Mouse (Mus musculus): Measurements from ENCODE around the gene Lum. TPM values are rescaled to one million over a fixed set of nuclear protein-coding genes. Genes with fewer than 3 reads are reported as not detected.

Gene Lum
- not detected in 2 replicates for total RNA-seq (2017)

GRCm38 (mm10) chr10:97564957-97565856 lies at the start of gene Lum:
Gene Lum (plus strand): TSS chr10:97565128.
- ATAC-seq (ENCODE audit: extremely low read depth, insufficient number of reproducible peaks, low FRiP score, poor library complexity, severe bottlenecking): no peak

GRCm38 (mm10) chr10:97523366-97523765 lies 41.6 kb upstream of the Lum start:
- no peak for ATAC-seq (ENCODE audit: extremely low read depth, insufficient number of reproducible peaks, low FRiP score, poor library complexity, severe bottlenecking)

DNA sequence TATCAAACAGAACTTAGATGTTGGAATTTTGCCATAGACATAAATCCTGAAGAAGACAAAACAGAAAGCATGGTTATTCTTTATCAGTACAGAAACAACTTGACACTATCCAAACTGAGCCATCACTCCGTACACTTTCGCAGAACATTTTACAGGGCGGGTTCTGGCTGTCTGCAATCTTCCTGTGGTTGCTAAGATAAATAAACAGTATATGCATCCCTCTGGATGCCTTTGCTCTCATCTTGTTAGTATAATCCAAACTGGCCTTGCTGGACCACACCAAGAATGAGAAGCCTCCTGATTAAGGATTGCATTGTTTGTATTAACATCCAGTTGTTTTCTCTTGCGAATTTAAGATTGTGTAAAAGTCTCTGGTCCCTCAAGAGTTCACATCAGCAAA lies 29.2 kb upstream of the Lum start:
- ATAC-seq (ENCODE audit: extremely low read depth, insufficient number of reproducible peaks, low FRiP score, poor library complexity, severe bottlenecking): no peak

DNA sequence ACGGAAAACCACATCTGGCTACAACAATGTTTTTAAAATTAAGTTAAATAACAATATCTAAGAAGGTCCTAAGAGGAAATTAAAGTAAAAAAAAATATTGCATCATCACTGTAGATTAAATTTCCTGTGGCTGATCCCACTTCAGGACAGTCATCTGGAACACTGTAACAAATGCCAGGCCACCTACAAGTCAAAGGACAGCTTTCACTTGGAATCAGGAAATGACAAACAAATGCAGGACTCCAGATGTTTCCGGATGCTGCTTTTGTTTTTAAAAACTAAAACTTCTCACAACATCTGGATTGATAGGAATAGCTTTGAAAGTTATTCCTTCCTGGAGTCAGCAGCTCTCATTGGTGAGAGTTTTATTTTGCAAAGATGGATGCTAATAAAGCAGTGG lies 28.0 kb upstream of the Lum start:
- ATAC-seq (ENCODE audit: extremely low read depth, insufficient number of reproducible peaks, low FRiP score, poor library complexity, severe bottlenecking): no peak

DNA sequence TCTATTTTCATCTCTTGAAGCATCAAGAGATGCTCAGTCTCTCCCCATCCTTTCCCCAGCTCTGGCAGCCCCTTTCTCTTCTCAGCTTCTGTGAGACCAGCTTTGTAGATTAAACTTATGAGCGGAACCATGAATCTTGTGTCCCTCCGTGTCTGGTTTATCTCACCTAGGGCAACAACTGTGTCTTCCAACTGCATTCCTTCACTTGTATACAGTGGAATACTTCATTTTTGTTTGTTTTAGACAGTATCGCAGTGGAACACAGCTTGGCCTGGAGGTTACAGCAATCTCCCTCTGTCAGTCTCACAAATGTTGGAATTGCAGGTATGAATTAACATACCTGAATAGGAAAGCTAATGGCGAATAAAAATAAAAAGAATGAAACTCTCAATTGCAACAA lies 26.7 kb upstream of the Lum start:
- ATAC-seq (ENCODE audit: extremely low read depth, insufficient number of reproducible peaks, low FRiP score, poor library complexity, severe bottlenecking): no peak

DNA sequence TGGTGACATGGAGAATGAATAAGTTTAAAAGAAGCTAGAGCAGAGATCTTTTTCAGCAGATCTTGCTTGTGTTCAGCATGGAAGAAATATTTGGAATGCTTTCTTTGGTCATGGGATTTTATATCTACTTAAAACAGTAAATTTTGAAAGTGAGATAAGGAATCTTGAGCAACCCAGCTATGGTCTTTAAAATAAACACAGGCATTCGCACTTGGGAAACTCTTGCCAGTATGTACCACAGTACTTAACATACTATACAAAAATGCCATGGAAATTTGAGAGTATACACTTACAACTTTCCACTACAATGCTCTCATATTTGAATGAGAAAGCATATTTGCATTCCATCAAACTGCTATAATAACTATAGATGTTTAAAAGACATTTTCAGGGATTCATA lies 17.2 kb upstream of the Lum start:
- no peak for ATAC-seq (ENCODE audit: extremely low read depth, insufficient number of reproducible peaks, low FRiP score, poor library complexity, severe bottlenecking)

DNA sequence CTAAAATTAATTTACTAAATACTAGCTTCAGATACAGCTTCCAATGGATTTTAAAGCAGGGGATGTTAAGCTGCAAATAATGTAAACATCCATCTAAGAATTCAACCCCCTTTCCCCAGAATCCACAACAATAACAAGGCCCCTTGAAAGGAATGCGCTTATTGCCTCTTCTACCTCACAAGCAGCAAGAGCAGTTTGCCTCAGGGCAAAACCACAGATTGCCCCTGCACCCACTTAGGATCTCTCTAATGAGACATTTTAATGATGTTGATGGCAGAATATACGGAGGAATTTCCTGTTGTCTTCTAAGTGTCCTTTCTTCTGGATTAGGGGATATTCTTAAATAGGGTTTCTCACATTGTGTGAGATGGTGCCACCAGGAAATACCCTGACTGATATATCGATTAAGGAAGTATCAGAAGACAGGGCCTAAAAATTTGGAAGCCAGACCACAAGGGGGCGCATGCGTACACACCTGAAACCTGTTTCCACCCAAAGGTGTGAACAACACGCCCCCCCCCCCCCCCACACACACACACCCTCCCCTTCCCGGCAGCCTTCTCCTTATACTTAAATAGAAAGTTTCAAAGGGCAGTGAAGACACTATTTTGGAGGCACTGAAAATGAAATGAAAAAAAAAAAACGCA lies 2.7 kb downstream of the Lum start:
- ATAC-seq (ENCODE audit: extremely low read depth, insufficient number of reproducible peaks, low FRiP score, poor library complexity, severe bottlenecking): no peak

DNA sequence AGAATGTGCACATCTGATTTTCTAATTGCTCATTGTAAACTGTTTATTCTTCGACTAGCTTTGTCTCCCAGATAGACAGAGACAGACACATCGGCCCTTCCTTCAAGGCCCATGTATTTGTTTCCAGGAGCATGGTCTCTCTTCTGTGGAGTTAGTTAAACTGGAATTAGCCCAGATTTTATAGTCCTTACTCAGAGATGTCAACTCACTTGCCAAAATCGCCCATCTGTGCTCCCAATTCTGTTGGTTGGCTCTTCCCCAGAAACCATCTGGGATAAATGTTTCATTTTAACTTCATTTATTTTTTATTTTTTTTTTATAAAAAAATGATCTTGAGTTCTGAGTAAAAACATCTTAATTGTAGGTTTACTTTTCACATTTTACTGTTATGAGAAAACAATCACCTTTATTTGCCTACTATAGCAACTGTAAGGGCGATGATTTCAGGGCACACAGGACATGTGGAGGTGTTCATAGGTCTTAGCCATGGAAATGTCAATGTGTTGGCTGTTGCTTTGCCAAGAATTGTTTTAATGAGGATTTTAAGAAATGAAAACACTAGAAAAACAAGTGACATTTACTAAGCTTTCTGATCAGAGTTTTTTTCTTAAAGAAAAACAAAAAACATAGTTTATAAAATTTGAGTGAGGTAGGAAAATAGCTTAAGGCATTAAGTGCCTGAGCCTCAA lies 17.8 kb downstream of the Lum start:
- ATAC-seq (ENCODE audit: extremely low read depth, insufficient number of reproducible peaks, low FRiP score, poor library complexity, severe bottlenecking): no peak

DNA sequence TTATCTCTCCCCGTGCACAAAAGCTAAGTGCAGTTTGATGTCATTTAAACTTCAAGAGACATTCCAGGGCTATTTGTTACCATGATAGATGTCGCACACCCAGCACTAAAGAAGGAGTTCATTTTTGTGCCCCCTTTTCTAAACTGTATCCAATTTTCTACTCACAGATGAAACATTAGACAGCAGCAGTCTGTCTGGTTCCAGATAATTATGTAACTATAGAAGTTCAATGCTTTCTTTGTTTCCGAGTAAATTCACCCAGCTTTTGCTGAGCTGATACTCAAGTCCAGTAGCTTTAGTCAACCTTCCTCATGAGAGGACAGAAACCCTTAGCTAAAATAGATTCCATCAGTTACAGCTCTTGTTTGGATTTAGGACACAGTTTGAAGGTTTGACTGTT lies 19.2 kb downstream of the Lum start:
- ATAC-seq (ENCODE audit: extremely low read depth, insufficient number of reproducible peaks, low FRiP score, poor library complexity, severe bottlenecking): no peak

GRCm38 (mm10) chr10:97587159-97587558 lies 22.2 kb downstream of the Lum start:
- no peak for ATAC-seq (ENCODE audit: extremely low read depth, insufficient number of reproducible peaks, low FRiP score, poor library complexity, severe bottlenecking)

DNA sequence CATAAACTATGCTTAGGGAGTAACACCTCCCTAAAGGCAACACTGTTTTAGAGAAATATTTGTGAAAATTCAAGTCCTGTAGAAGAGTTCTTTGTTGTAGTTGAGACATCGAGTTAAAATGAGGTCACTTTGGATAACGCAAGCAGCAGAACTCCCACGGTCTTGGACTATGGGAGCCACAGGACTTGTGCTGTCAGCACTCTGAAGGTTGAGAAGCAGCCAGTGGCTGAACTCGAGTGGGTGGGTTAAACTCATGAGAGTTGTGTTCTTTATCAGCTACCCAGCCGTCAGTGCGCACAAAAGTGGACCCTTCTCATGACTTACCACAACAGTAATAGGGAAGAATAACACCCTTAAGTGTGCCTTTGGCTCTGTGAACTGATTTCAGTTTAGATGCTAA lies 24.6 kb downstream of the Lum start:
- ATAC-seq (ENCODE audit: extremely low read depth, insufficient number of reproducible peaks, low FRiP score, poor library complexity, severe bottlenecking): no peak

GRCm38 (mm10) chr10:97591036-97591435 lies 26.1 kb downstream of the Lum start:
- ATAC-seq (ENCODE audit: extremely low read depth, insufficient number of reproducible peaks, low FRiP score, poor library complexity, severe bottlenecking): no peak

GRCm38 (mm10) chr10:97591685-97592084 lies 26.8 kb downstream of the Lum start:
- no peak for ATAC-seq (ENCODE audit: extremely low read depth, insufficient number of reproducible peaks, low FRiP score, poor library complexity, severe bottlenecking)

GRCm38 (mm10) chr10:97595680-97596079 lies 30.8 kb downstream of the Lum start:
- ATAC-seq (ENCODE audit: extremely low read depth, insufficient number of reproducible peaks, low FRiP score, poor library complexity, severe bottlenecking): no peak

GRCm38 (mm10) chr10:97601744-97602143 lies 36.8 kb downstream of the Lum start:
- no peak for ATAC-seq (ENCODE audit: extremely low read depth, insufficient number of reproducible peaks, low FRiP score, poor library complexity, severe bottlenecking)

DNA sequence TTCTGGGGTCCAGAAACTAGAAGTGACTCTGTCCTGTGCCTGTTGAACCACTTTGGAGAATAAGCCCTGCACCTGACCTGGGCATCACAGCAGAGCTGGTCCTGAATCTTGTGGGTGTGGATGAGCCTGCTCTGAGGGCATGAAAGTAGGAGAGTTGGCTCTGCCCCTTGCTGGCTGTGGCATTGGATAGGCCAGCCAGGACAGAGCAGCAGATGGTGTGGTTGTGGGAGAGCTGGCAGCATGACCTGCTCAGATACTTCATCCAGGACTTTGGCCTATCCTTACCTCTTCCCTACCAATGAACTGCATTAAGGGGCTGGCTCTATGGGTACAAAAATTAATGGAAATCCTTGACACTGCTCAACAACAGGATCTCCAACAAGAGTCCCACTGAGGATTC lies 38.3 kb downstream of the Lum start:
- ATAC-seq (ENCODE audit: extremely low read depth, insufficient number of reproducible peaks, low FRiP score, poor library complexity, severe bottlenecking): no peak

- no peak for ATAC-seq (ENCODE audit: extremely low read depth, insufficient number of reproducible peaks, low FRiP score, poor library complexity, severe bottlenecking)
Observed at GRCm38 (mm10) chr10:97606579-97606978, 41.7 kb downstream of the Lum start, which contains the start of gene Kera. Gene Kera (plus strand): TSS chr10:97606879.

Data from neutrophil, adult 5-6 weeks (primary cell).